Mouse (Mus musculus): ENCODE results near the gene Mkln1. TPM values are rescaled to one million over a fixed set of nuclear protein-coding genes. Genes with fewer than 3 reads are reported as not detected.
"Not testable (repeated sequence)": the region's sequence is repeated elsewhere in the genome, so short reads cannot be mapped to it uniquely, and the experiment has no call there.

Gene Mkln1
- total RNA-seq, 2 experiments from 2014 or later, result 159 to 164 TPM

DNA sequence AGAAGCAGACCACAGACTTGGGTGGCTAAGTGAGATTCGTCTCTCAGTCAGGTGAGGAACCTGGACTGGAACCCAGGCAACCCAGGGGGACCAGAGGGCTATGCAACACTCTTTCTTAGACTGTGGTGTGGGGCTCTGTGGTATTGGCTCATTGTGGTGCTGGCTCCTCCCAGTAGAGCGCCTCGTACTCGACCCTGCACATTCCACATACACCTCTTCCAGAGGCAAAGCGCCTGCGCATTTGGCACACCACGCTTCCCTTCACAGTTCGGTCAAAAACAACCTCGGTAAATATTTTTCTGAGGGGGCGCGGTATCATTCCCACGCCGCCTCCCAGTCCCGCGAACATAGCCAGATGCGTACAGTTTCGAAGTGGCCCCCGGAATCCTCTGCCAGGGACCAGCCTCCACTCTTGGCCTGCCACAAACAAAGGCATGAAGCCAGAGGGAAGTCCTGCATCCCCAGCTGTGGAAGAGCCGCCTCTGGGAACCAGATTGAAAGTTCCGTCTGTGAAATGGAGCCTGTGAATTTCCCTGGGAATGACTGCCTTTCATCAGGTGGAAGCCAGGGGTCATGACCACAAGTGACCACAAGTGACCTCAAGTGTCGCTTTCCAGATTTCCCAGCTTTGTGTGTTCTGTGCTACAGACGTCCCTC lies 152.5 kb downstream of the Mkln1 start:
- no peak for TF ChIP-seq CTCF (conservative IDR thresholded peaks at IDR 0.05)
- Histone ChIP-seq H3K27ac (no peak overlapping the region), H3K4me3 (no peak overlapping the region)
- no peak for DNase-seq (ENCODE audit: low spot score in 2 of 2)

DNA sequence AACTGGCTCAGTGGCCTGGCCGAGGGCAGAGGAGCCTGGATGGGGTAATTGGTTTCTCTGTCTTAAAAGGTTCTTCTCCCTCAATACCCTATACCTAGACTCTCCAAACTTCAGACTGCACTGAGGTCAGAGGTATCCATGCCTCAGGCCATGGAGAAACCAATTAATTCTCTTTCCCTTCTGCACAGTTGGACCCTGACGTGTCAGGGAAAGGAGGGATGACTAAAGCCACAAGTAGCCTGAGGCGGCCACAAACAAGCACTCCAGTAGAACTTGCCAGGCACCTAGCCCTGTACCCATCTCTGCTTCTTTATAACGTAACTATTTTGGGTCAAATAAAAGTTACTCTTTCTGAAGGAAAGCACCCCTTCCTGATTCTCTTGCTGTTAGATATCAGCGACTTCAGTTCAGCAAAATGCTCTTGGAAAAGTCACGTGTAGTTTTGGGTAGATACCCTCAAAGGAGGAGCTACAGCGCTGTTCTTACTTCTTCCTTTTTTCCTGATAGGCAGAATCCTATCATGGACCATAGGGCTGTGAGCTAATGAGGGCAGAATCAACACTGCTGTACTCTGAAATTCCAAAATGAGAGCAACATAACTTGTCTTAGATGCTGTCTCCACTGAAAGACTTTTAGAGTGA lies 158.0 kb downstream of the Mkln1 start:
- Histone ChIP-seq H3K27ac (no peak overlapping the region), H3K4me3 (no peak overlapping the region)
- DNase-seq (ENCODE audit: low spot score in 2 of 2), result no peak
- TF ChIP-seq CTCF (conservative IDR thresholded peaks at IDR 0.05), result no peak

GRCm38 (mm10) chr6:31560138-31560959 lies 161.8 kb downstream of the Mkln1 start:
- H3K27ac ChIP-seq, result no peak overlapping the region
- no peak for DNase-seq (ENCODE audit: low spot score in 2 of 2)
- H3K4me3 ChIP-seq, result no peak overlapping the region
- TF ChIP-seq CTCF (conservative IDR thresholded peaks at IDR 0.05), result no peak

GRCm38 (mm10) chr6:31561948-31562347 lies 163.4 kb downstream of the Mkln1 start:
- Histone ChIP-seq H3K27ac (peak overlapping the region; percentile 83; the same call in 1 of the 2 replicates), H3K4me3 (peak overlapping the region; percentile 66)
- DNase-seq (ENCODE audit: low spot score in 2 of 2), result not testable (repeated sequence)

DNA sequence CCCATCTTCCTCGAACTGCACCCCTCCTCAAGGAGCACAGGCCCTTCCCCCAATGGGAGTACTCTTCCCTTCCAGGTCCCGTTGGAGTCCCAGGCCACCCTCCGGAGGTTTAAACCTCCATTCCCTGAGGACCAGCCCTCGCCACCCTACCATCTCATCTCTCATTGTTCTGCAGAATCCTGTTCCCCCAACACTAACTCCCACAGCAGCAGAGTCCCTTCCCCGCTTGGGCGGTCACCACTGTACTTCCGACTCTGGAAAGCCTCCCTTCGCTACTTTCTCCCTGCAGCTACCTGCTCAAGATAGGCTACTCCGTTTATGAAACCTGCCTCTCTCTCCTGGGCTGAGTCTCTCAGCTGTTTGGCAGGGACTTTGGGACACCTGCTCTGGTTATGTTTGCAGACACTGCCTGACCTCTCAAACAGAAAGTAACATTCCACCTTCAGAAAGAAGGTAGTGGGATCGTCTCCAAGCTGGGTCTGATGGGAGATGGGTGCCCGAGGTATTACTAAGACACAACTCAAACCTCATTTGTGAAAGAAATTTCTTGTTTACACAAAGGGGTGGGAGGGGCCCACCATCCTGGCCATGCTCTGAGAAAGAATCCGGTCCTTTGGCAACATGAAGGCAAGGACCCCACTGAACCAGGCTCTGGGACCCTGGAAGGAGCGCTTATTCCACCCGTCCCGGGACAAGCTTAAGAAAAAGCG lies 164.0 kb downstream of the Mkln1 start:
- Histone ChIP-seq H3K4me3 (peak overlapping the region; percentile 66), H3K27ac (peak overlapping the region; percentile 83)
- no peak for DNase-seq (ENCODE audit: low spot score in 2 of 2)
- TF ChIP-seq CTCF (conservative IDR thresholded peaks at IDR 0.05), result no peak

GRCm38 (mm10) chr6:31563235-31564181 lies 165.0 kb downstream of the Mkln1 start, which contains the start of gene Podxl:
Podxl (minus strand) TSS chr6:31563981.
- Histone ChIP-seq H3K27ac (peak within 1 kb of the TSS; percentile 83), H3K4me3 (peak within 1 kb of the TSS; percentile 66)
- DNase-seq (ENCODE audit: low spot score in 2 of 2), result peak; percentile 32 to 58
- TF ChIP-seq CTCF (conservative IDR thresholded peaks at IDR 0.05), result no peak

DNA sequence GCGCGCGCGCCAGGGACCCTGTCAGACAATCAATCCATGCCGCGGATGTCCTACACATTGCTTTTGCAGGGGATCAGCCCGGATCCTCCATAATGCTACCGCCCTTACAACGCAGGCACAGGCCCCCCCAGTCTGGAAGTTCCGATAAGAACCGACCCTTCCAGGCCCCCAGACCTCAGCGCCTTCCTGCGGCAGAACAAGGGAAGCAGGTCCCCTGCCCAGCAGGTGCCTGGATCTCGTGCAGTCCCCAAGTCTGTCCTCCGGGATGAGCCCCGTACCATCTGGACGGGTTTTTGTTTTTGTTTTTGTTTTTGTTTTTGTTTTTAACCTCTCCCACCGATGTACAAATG lies 165.6 kb downstream of the Mkln1 start:
- no peak for DNase-seq (ENCODE audit: low spot score in 2 of 2)
- TF ChIP-seq CTCF (conservative IDR thresholded peaks at IDR 0.05), result 0 out of 2 replicates have a peak, but pooled peaks have one; percentile 8
- Histone ChIP-seq H3K4me3 (peak overlapping the region; percentile 66), H3K27ac (peak overlapping the region; percentile 64)

DNA sequence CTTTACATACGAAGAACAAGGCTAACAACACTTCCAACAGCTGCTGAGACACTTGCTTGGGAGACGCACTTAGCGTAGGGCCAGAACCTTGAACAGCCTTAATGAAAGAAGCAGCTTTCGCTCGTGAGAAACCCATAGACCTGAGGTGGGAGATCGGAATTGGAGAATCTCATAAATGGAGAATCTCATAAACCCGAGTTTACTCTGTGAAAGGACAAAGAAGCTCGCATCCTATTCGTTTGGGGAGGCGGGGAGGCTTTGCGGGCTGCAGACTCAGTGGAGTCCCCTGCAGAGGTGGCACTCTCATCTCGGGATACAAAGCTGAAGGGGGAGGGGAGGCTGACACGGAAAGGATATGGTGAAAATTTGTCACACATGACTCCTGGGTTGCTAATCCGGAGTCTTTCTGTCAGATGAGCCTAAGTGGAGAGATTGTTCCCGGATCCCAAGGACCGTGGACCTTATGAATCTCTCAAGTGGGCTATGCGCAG lies 166.4 kb downstream of the Mkln1 start:
- H3K27ac ChIP-seq, result no peak overlapping the region
- no peak for DNase-seq (ENCODE audit: low spot score in 2 of 2)
- H3K4me3 ChIP-seq, result peak overlapping the region; percentile 66
- TF ChIP-seq CTCF (conservative IDR thresholded peaks at IDR 0.05), result no peak

Other genes with a start within 250 kb of the Mkln1 start
- 10 to 100 TPM; 16.8 to 18.9 TPM for gene Podxl, start 165.2 kb downstream of the Mkln1 start, total RNA-seq (2021)

Data from layer of hippocampus, adult 2 months (tissue).